Mouse (Mus musculus) myocyte (in vitro differentiated cells): ENCODE data around the gene Stk16. TPM values are rescaled to one million over a fixed set of nuclear protein-coding genes. Genes with fewer than 3 reads are reported as not detected.

Experiments
- H3K27me3 ChIP-seq: one replicate; pipeline ENCODE4 v1.6.1; 2011; ENCODE audit not compliant: control insufficient read depth, insufficient read depth, insufficient read length
- H3K36me3 ChIP-seq: one replicate; pipeline ENCODE4 v1.6.1; 2011; ENCODE audit not compliant: control insufficient read depth, insufficient read depth
- H3K4me2 ChIP-seq: one replicate; pipeline ENCODE4 v1.6.1; 2011; ENCODE audit warnings: low read depth, control low read depth
- H3K4me3 ChIP-seq: one replicate; pipeline ENCODE4 v1.5.1; 2011; ENCODE audit warnings: mild to moderate bottlenecking, control low read depth, moderate library complexity
- H3K79me2 ChIP-seq: one replicate; pipeline ENCODE4 v1.6.1; 2011; ENCODE audit not compliant: control insufficient read depth, insufficient read depth
- H3ac ChIP-seq: one replicate; pipeline ENCODE4 v1.6.1; 2011; ENCODE audit not compliant: control insufficient read depth, insufficient read length
- CEBPB ChIP-seq: IDR thresholded peaks from 2 replicates; pipeline ENCODE4 v1.6.1; 2011; ENCODE audit warnings: mild to moderate bottlenecking, moderate library complexity; ENCODE audit not compliant: poor library complexity, insufficient read depth, severe bottlenecking
- E2F4 ChIP-seq: IDR thresholded peaks from one replicate; pipeline ENCODE4 v1.6.1; 2011; ENCODE audit warnings: mild to moderate bottlenecking, control low read depth, moderate library complexity; ENCODE audit not compliant: insufficient read depth
- MAX ChIP-seq: IDR thresholded peaks from one replicate; pipeline ENCODE4 v1.6.1; 2011; ENCODE audit warnings: low read depth, mild to moderate bottlenecking, control low read depth
- MYOD1 ChIP-seq, 3 experiments: IDR thresholded peaks; one replicate each; pipeline ENCODE4 v1.6.1; 2011; ENCODE audit warnings: control low read depth in 2 of 3, low read depth in 2 of 3, mild to moderate bottlenecking in 2 of 3, moderate library complexity in 1 of 3; ENCODE audit not compliant: insufficient read length in 2 of 3, control insufficient read depth in 1 of 3
- MYOG ChIP-seq, 3 experiments: IDR thresholded peaks; one replicate each; pipeline ENCODE4 v1.6.1; 2011; ENCODE audit warnings: control low read depth in 2 of 3, low read depth in 2 of 3, mild to moderate bottlenecking in 2 of 3; ENCODE audit not compliant: insufficient read length in 2 of 3, control insufficient read depth in 1 of 3, insufficient read depth in 1 of 3
- POLR2A ChIP-seq: IDR thresholded peaks from one replicate; pipeline ENCODE4 v1.6.1; 2011; ENCODE audit warnings: low read depth, mild to moderate bottlenecking, control low read depth, moderate library complexity; ENCODE audit not compliant: insufficient read length
- POLR2AphosphoS2 ChIP-seq: IDR thresholded peaks from one replicate; pipeline ENCODE4 v1.6.1; 2011; ENCODE audit warnings: low read depth, control low read depth; ENCODE audit not compliant: insufficient read length
- REST ChIP-seq: IDR thresholded peaks from one replicate; pipeline ENCODE4 v1.6.1; 2011; ENCODE audit warnings: mild to moderate bottlenecking, control low read depth, moderate library complexity; ENCODE audit not compliant: insufficient read depth, insufficient read length
- SRF ChIP-seq: IDR thresholded peaks from one replicate; pipeline ENCODE4 v1.6.1; 2011; ENCODE audit warnings: low read depth; ENCODE audit not compliant: control insufficient read depth, insufficient read length
- TCF12 ChIP-seq: IDR thresholded peaks from one replicate; pipeline ENCODE4 v1.6.1; 2011; ENCODE audit warnings: mild to moderate bottlenecking, control low read depth; ENCODE audit not compliant: poor library complexity, insufficient read depth, severe bottlenecking
- TCF3 ChIP-seq: IDR thresholded peaks from one replicate; pipeline ENCODE4 v1.6.1; 2011; ENCODE audit warnings: low read depth, control low read depth; ENCODE audit not compliant: insufficient read length
- USF1 ChIP-seq: IDR thresholded peaks from one replicate; pipeline ENCODE4 v1.6.1; 2011; ENCODE audit warnings: low read depth, mild to moderate bottlenecking, control low read depth, moderate library complexity
- polyA plus RNA-seq: library from polyadenylated mRNA; unstranded; fragments of >200 nt; fragmentation: generic; extraction: Trizol; gene quantifications from one replicate; pipeline ENCODE4 v1.2.1, GENCODE M21; 2012; ENCODE audit warnings: missing spikeins

Stk16 gene
- polyA plus RNA-seq, 1 experiment = 86.4 TPM

DNA sequence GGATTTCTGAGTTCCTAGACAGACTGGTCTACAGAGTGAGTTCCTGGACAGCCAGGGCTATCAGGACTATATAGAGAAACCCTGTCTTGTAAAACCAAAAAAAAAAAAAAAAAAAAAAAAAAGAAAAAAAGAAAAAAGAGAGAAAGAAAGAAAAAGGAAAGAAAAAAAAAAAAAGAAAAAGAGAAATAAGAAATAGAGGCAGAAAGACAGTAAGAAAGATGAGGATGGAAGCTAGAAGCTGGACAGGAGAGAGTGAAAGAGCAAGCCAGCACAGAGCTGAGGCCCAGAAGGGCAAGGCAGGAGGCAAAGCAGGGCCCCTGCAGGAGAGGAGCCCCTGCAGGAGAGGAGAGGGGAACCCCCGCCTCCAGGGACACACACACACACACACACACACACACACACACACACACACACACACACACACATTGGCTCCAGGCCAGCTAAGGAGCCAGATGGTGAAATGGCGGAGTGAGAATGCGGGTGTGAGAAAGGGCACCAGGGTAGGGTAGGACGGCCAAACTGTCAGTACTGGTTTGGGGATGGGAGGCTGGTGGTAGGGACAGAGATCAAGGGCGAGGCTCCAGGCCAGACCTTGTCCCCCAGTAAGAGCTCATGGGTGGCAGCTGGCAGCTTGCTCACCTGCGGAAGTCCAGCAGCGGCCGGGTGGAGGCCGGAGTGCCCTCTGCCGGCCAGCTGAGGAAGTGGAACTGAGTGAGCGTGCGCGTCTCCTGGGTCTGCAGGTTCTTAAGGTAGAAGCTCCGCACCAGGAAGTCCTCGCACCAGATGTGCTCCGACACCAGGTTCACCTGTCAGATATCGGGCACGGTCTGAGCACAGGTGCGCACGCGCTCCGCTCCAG is 40.7 kb downstream of the Stk16 start:
- no peak overlapping the region for H3K4me3 ChIP-seq
- no peak overlapping the region for H3ac ChIP-seq
- H3K4me2 ChIP-seq = peak overlapping the region; percentile 57
- H3K27me3 ChIP-seq = no peaks in the 10 kb centered on the region
- H3K79me2 ChIP-seq = no peaks in the 10 kb centered on the region
- H3K36me3 ChIP-seq = no peaks in the 10 kb centered on the region
- TF ChIP-seq REST (no peak), TCF12 (no peak), CEBPB (no peak), POLR2AphosphoS2 (no peak), TCF3 (no peak), E2F4 (no peak), POLR2A (no peak), SRF (no peak), USF1 (no peak), MYOG (IDR thresholded peaks at IDR 0.05; ENCODE audit: control insufficient read depth in 1 of 3, insufficient read depth in 1 of 3, insufficient read length in 2 of 3, low read depth in 2 of 3) (peak in 2 of 3 experiments; percentile 13 to 59), MAX (no peak), MYOD1 (IDR thresholded peaks at IDR 0.05; ENCODE audit: control insufficient read depth in 1 of 3, insufficient read length in 2 of 3, low read depth in 2 of 3) (peak in 2 of 3 experiments; percentile 8 to 34)

DNA sequence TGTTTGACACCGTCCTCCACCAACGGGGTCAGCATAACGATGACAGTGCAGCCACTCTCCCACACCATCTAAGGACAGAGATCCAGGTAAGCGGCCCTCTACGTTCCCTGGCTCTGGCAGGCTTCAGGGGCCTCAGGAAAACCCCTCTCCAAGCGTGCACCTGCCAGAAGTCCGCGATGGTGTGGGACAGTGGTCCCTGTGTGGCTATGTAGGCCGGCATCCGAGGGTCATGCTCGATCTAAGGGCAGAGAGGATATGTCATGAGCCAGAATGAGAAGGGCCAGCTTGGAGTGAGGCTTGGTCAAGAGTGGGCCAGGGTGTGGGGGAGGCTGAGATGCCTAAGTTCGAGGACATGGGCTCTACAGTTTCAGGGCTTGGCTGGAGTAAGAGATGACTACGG is 41.7 kb downstream of the Stk16 start:
- Histone ChIP-seq H3K4me2 (no peak overlapping the region), H3K4me3 (no peak overlapping the region), H3K79me2 (no peaks in the 10 kb centered on the region), H3K36me3 (no peaks in the 10 kb centered on the region), H3ac (no peak overlapping the region), H3K27me3 (no peaks in the 10 kb centered on the region)
- no peak for TF ChIP-seq CEBPB
- no peak for TF ChIP-seq MAX

DNA sequence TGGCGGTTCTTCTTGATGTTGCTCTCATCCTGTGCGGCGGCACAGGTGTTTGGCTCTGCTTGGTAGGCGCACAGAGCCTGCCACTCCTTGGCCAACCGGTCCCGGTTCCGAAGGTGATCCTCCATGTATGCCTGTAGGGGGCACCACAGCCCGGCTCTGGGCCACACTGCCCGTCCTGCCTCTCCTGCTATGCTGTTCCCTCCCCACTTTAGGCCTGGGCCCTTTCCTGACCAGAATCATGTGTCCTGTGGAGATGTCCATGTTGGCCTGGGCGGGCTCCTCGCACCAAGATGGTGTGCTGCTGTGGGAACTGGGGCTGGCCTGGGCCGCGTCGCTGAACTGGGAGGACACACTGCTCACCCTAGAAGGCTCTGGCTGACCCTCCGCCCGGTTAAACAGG is 42.4 kb downstream of the Stk16 start:
- TF ChIP-seq E2F4 = no peak
- no peak for TF ChIP-seq SRF
- no peak for TF ChIP-seq CEBPB
- no peaks in the 10 kb centered on the region for H3K79me2 ChIP-seq
- no peak overlapping the region for H3ac ChIP-seq
- H3K4me3 ChIP-seq = no peak overlapping the region
- no peak overlapping the region for H3K4me2 ChIP-seq
- H3K27me3 ChIP-seq = no peaks in the 10 kb centered on the region
- H3K36me3 ChIP-seq = no peaks in the 10 kb centered on the region

- TF ChIP-seq MYOG (IDR thresholded peaks at IDR 0.05; ENCODE audit: control insufficient read depth in 1 of 3, insufficient read depth in 1 of 3, insufficient read length in 2 of 3, low read depth in 2 of 3) (no peak), SRF (no peak), MAX (no peak), POLR2A (no peak), E2F4 (no peak), REST (no peak), CEBPB (no peak), POLR2AphosphoS2 (no peak), USF1 (no peak), TCF3 (no peak), TCF12 (no peak), MYOD1 (IDR thresholded peaks at IDR 0.05; ENCODE audit: control insufficient read depth in 1 of 3, insufficient read length in 2 of 3, low read depth in 2 of 3) (no peak)
- no peaks in the 10 kb centered on the region for H3K79me2 ChIP-seq
These were observed 43.4 kb downstream of the Stk16 start for GRCm38 (mm10) chr1:75253849-75254624.

GRCm38 (mm10) chr1:75254625-75255013 is 44.0 kb downstream of the Stk16 start:
- H3K4me2 ChIP-seq = no peak overlapping the region
- H3K36me3 ChIP-seq = no peaks in the 10 kb centered on the region
- TF ChIP-seq E2F4 = no peak
- TF ChIP-seq POLR2A = no peak
- TF ChIP-seq USF1 = no peak
- no peak overlapping the region for H3K4me3 ChIP-seq
- H3ac ChIP-seq = no peak overlapping the region
- H3K79me2 ChIP-seq = no peaks in the 10 kb centered on the region
- H3K27me3 ChIP-seq = no peaks in the 10 kb centered on the region

More at GRCm38 (mm10) chr1:75253849-75254624, 43.4 kb downstream of the Stk16 start:
- no peak overlapping the region for H3K4me2 ChIP-seq
- no peaks in the 10 kb centered on the region for H3K27me3 ChIP-seq
- H3ac ChIP-seq = no peak overlapping the region
- no peaks in the 10 kb centered on the region for H3K36me3 ChIP-seq
- no peak overlapping the region for H3K4me3 ChIP-seq
